Mouse (Mus musculus): Measurements from ENCODE around the gene Xxylt1. TPM values are rescaled to one million over a fixed set of nuclear protein-coding genes. Genes with fewer than 3 reads are reported as not detected.

Gene Xxylt1
- total and polyA plus RNA-seq, 3 experiments = 21.5 to 45.7 (median 35.1) TPM

- Histone ChIP-seq H3K9ac (ENCODE audit: insufficient read depth, low read depth) (no peak overlapping the region), H3K36me3 (replicated peaks in 1 of 2; ENCODE audit: control insufficient read depth in 1 of 2, insufficient read depth in 1 of 2, low read length in 1 of 2) (peaks cover 0 to 44% of the 10 kb centered on the region in 2 experiments), H3K27ac (ENCODE audit: insufficient read depth, low read depth) (no peak overlapping the region), H3K27me3 (replicated peaks) (no peaks in the 10 kb centered on the region), H3K4me1 (ENCODE audit: control insufficient read depth in 1 of 2, insufficient read depth in 2 of 2) (peaks cover 15 to 63% of the 10 kb centered on the region in 2 experiments), H3K9me3 (replicated peaks; ENCODE audit: low read length) (no peaks in the 10 kb centered on the region), H3K79me2 (replicated peaks; ENCODE audit: control insufficient read depth, extremely low read depth, insufficient read depth, poor library complexity, severe bottlenecking) (no peaks in the 10 kb centered on the region), H3K4me2 (ENCODE audit: insufficient read depth, low read depth, poor library complexity, severe bottlenecking) (no peak overlapping the region), H3K4me3 (replicated peaks in 1 of 3; ENCODE audit: low read depth in 2 of 3, low read length in 2 of 3, poor library complexity in 1 of 3) (no peak overlapping the region)
- TF ChIP-seq RAD21 (IDR thresholded peaks at IDR 0.05; ENCODE audit: low read depth, low read length) (no peak), JUN (IDR thresholded peaks at IDR 0.05; ENCODE audit: insufficient read depth, low read depth, low read length) (no peak), MAFK (IDR thresholded peaks at IDR 0.05; ENCODE audit: insufficient replicate concordance, low read length) (no peak), USF1 (IDR thresholded peaks at IDR 0.05; ENCODE audit: low read depth, low read length) (no peak), GABPA (IDR thresholded peaks at IDR 0.05; ENCODE audit: insufficient replicate concordance, low read depth, low read length) (no peak), EP300 (IDR thresholded peaks at IDR 0.05; ENCODE audit: low read length) (no peak), MAX (IDR thresholded peaks at IDR 0.05; ENCODE audit: low read length) (no peak), TCF12 (IDR thresholded peaks at IDR 0.05; ENCODE audit: low read depth, low read length) (no peak), SMC3 (IDR thresholded peaks at IDR 0.05; ENCODE audit: low read depth, low read length) (no peak), RCOR1 (conservative IDR thresholded peaks at IDR 0.05; ENCODE audit: low read depth, low read length) (no peak), BHLHE40 (IDR thresholded peaks at IDR 0.05; ENCODE audit: low read depth, low read length) (no peak), HCFC1 (IDR thresholded peaks at IDR 0.05; ENCODE audit: low read depth, low read length) (no peak), UBTF (IDR thresholded peaks at IDR 0.05; ENCODE audit: low read depth, low read length) (no peak), POLR2A (IDR thresholded peaks at IDR 0.05; ENCODE audit: low read depth, low read length) (no peak), MXI1 (IDR thresholded peaks at IDR 0.05; ENCODE audit: low read depth, low read length) (no peak), MEF2A (IDR thresholded peaks at IDR 0.05; ENCODE audit: borderline replicate concordance, low read depth, low read length) (no peak), KAT2A (IDR thresholded peaks at IDR 0.05; ENCODE audit: insufficient replicate concordance, low read length) (no peak), IRF4 (IDR thresholded peaks at IDR 0.05; ENCODE audit: low read depth, low read length) (no peak), ZKSCAN1 (IDR thresholded peaks at IDR 0.05; ENCODE audit: borderline replicate concordance, low read depth, low read length) (no peak), E2F4 (IDR thresholded peaks at IDR 0.05; ENCODE audit: insufficient replicate concordance, low read depth, low read length) (no peak)
- no peak for DNase-seq (ENCODE audit: extremely low read depth)
- in situ Hi-C loops (cut with MboI; ENCODE audit: low pct_ligation_motif_present, low pct_unique_long_range_greater_than_20kb, low sequenced_read_pairs) = loop anchor here (10.0 kb wide), 1 partner anchor 377 kb away; no protein-coding TSS in a partner anchor
- dilution Hi-C loops (cut with MboI; ENCODE audit: extremely low pct_ligation_motif_present, extremely low pct_unique_long_range_greater_than_20kb, low sequenced_read_pairs) = no loop called here
These were observed 103.5 kb downstream of the Xxylt1 start for GRCm38 (mm10) chr16:30977728-30978127.

- H3K9me3 ChIP-seq (replicated peaks; ENCODE audit: low read length) = no peaks in the 10 kb centered on the region
- H3K9ac ChIP-seq (ENCODE audit: insufficient read depth, low read depth) = no peak overlapping the region
- in situ Hi-C loops (cut with MboI; ENCODE audit: low pct_ligation_motif_present, low pct_unique_long_range_greater_than_20kb, low sequenced_read_pairs) = loop anchor here (10.0 kb wide), 1 partner anchor 378 kb away; no protein-coding TSS in a partner anchor
- H3K27ac ChIP-seq (ENCODE audit: insufficient read depth, low read depth) = no peak overlapping the region
- peaks cover 0 to 43% of the 10 kb centered on the region in 2 experiments for H3K36me3 ChIP-seq (replicated peaks in 1 of 2; ENCODE audit: control insufficient read depth in 1 of 2, insufficient read depth in 1 of 2, low read length in 1 of 2)
- H3K79me2 ChIP-seq (replicated peaks; ENCODE audit: control insufficient read depth, extremely low read depth, insufficient read depth, poor library complexity, severe bottlenecking) = no peaks in the 10 kb centered on the region
- peaks cover 19 to 69% of the 10 kb centered on the region in 2 experiments for H3K4me1 ChIP-seq (ENCODE audit: control insufficient read depth in 1 of 2, insufficient read depth in 2 of 2)
- no peak overlapping the region for H3K4me2 ChIP-seq (ENCODE audit: insufficient read depth, low read depth, poor library complexity, severe bottlenecking)
- dilution Hi-C loops (cut with MboI; ENCODE audit: extremely low pct_ligation_motif_present, extremely low pct_unique_long_range_greater_than_20kb, low sequenced_read_pairs) = no loop called here
- no peak overlapping the region for H3K4me3 ChIP-seq (replicated peaks in 1 of 3; ENCODE audit: low read depth in 2 of 3, low read length in 2 of 3, poor library complexity in 1 of 3)
- no peaks in the 10 kb centered on the region for H3K27me3 ChIP-seq (replicated peaks)
- DNase-seq (ENCODE audit: extremely low read depth) = peak; percentile 98
- TF ChIP-seq CTCF (conservative IDR thresholded peaks at IDR 0.05 in 1 of 2, IDR thresholded peaks at IDR 0.05 in 1 of 2; ENCODE audit: low read depth in 2 of 2, low read length in 2 of 2) (peak; percentile 99 to 100), MAFK (IDR thresholded peaks at IDR 0.05; ENCODE audit: insufficient replicate concordance, low read length) (no peak), RCOR1 (conservative IDR thresholded peaks at IDR 0.05; ENCODE audit: low read depth, low read length) (no peak; the same call in 1 of the 2 replicates), ZMIZ1 (IDR thresholded peaks at IDR 0.05; ENCODE audit: low read depth, low read length) (no peak), MEF2A (IDR thresholded peaks at IDR 0.05; ENCODE audit: borderline replicate concordance, low read depth, low read length) (peak; percentile 81), BHLHE40 (IDR thresholded peaks at IDR 0.05; ENCODE audit: low read depth, low read length) (0 out of 2 replicates have a peak, but pooled peaks have one; percentile 47), MAZ (IDR thresholded peaks at IDR 0.05; ENCODE audit: low read depth, low read length) (peak; percentile 49; the same call in 1 of the 2 replicates), ETS1 (conservative IDR thresholded peaks at IDR 0.05; ENCODE audit: low read depth, low read length) (peak; percentile 8; the same call in 1 of the 2 replicates), JUND (conservative IDR thresholded peaks at IDR 0.05; ENCODE audit: low read depth, low read length) (peak; percentile 49; the same call in 1 of the 2 replicates), ZC3H11A (IDR thresholded peaks at IDR 0.05; ENCODE audit: low read depth, low read length) (peak; percentile 99), TCF12 (IDR thresholded peaks at IDR 0.05; ENCODE audit: low read depth, low read length) (peak; percentile 65), POLR2AphosphoS2 (IDR thresholded peaks at IDR 0.05; ENCODE audit: low read depth, low read length) (no peak), JUN (IDR thresholded peaks at IDR 0.05; ENCODE audit: insufficient read depth, low read depth, low read length) (0 out of 2 replicates have a peak, but pooled peaks have one; percentile 7), MXI1 (IDR thresholded peaks at IDR 0.05; ENCODE audit: low read depth, low read length) (no peak), IRF4 (IDR thresholded peaks at IDR 0.05; ENCODE audit: low read depth, low read length) (peak; percentile 80), SMC3 (IDR thresholded peaks at IDR 0.05; ENCODE audit: low read depth, low read length) (peak; percentile 100), HCFC1 (IDR thresholded peaks at IDR 0.05; ENCODE audit: low read depth, low read length) (peak; percentile 50), ELF1 (IDR thresholded peaks at IDR 0.05; ENCODE audit: low read depth, low read length) (peak; percentile 58; the same call in 1 of the 2 replicates), TBP (conservative IDR thresholded peaks at IDR 0.05; ENCODE audit: low read depth, low read length) (no peak), NRF1 (IDR thresholded peaks at IDR 0.05; ENCODE audit: low read depth, low read length) (peak; percentile 44)
These were observed 104.0 kb downstream of the Xxylt1 start for GRCm38 (mm10) chr16:30977186-30977585.
